Mouse (Mus musculus) hindbrain, embryonic 10.5 days (tissue): Measurements from ENCODE around the gene 9330182L06Rik. TPM values are rescaled to one million over a fixed set of nuclear protein-coding genes. Genes with fewer than 3 reads are reported as not detected.

ENCODE experiments used
- DNase-seq: peaks from one replicate; pipeline ENCODE4 v3.0.0-alpha.2; 2017; ENCODE audit warnings: low spot score
- H3K27ac ChIP-seq: fragments of 300-500 bp; sonication (generic); 2 replicates; pipeline ENCODE4 v1.5.1; 2016; ENCODE audit warnings: mild to moderate bottlenecking, moderate library complexity
- H3K27me3 ChIP-seq: fragments of 300-500 bp; sonication (generic); 2 replicates; pipeline ENCODE4 v1.6.1; 2016; ENCODE audit warnings: mild to moderate bottlenecking; ENCODE audit not compliant: poor library complexity, insufficient read depth, severe bottlenecking
- H3K36me3 ChIP-seq: fragments of 300-500 bp; sonication (generic); 2 replicates; pipeline ENCODE4 v1.6.1; 2016; ENCODE audit warnings: mild to moderate bottlenecking, moderate library complexity
- H3K4me1 ChIP-seq: fragments of 300-500 bp; sonication (generic); replicated peaks from 2 replicates; pipeline ENCODE4 v1.6.1; 2016; ENCODE audit warnings: mild to moderate bottlenecking
- H3K4me3 ChIP-seq: fragments of 300-500 bp; sonication (generic); 2 replicates; pipeline ENCODE4 v1.5.1; 2016; ENCODE audit warnings: mild to moderate bottlenecking, moderate library complexity
- H3K9me3 ChIP-seq: fragments of 300-500 bp; sonication (generic); 2 replicates; pipeline ENCODE4 v1.6.1; 2016; ENCODE audit warnings: mild to moderate bottlenecking, moderate library complexity
- WGBS: fragments of 180-500 bp; shearing (Covaris S2); methylation state at CpG from one replicate; pipeline ENCODE4 v1.1.7; 2016; 5-methylcytosine and 5-hydroxymethylcytosine counted together
- polyA plus RNA-seq: library from polyadenylated mRNA; unstranded; fragments of >200 nt; fragmentation: Nextera tagmentation; extraction: Ambion mirVana; gene quantifications from 2 replicates; pipeline ENCODE4 v1.2.1, GENCODE M21; 2016

Gene 9330182L06Rik
- polyA plus RNA-seq, 1 experiment from 2014 or later = 5.3 TPM

DNA sequence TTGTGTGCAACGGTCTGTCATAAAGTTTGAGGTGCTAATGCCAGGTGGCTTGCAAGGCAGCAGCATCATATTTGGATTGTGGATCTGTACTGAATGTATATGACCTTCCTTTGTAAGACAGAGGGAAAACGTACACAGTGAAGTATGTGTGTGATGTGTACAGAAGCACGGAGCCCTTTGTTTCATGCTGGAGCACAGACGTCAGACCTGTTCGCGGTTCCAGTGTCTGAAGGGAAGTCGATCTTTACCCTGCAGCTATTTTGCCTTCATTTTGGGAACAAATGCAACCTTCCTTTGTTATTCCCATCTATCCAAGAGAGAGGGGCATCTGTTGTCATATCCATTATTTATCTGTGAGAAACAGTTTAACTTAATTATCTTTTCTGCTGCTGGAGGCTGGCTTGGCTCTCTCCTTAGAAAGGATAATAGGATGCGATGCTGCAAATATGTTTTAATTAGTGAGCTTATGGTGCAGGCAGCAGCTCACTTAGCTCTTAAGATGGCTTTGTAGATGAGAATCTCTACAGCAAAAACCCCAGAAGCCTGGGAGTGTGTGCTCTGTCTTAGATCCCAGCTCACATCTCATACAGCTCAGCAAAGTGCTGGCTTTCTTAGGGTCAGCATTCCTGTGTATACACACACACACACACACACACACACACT lies 73.7 kb downstream of the 9330182L06Rik start:
- H3K36me3 ChIP-seq = no peaks in the 10 kb centered on the region
- no peak overlapping the region for H3K4me3 ChIP-seq
- no peak for DNase-seq
- no peaks in the 10 kb centered on the region for H3K9me3 ChIP-seq
- peak overlapping the region; percentile 62 for H3K27ac ChIP-seq
- WGBS = 78% methylated on average over 8 of the region's 8 CpGs
- no peaks in the 10 kb centered on the region for H3K27me3 ChIP-seq
- H3K4me1 ChIP-seq = peaks cover 12% of the 10 kb centered on the region

DNA sequence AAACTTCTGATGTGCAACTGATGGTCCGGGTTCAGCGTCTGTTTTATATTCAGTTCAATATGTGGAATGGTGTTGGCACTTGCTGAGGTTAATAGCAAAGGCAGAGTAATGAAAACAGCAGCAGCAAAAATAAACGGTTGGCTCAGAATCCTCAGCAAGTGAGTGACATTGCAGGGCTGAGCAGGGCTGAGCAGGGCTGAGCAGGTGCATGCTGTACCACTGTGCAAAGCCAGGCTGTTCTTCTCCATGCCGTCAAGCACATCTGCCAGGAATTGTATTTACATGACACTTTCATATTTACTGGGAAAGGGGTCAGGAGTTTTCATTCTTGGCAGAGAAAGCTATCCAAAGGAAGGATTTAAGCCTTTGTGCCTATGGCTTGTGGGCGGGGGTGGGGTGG lies 78.7 kb downstream of the 9330182L06Rik start:
- Histone ChIP-seq H3K4me3 (no peak overlapping the region), H3K27ac (no peak overlapping the region; the same call in 1 of the 2 replicates), H3K9me3 (no peaks in the 10 kb centered on the region), H3K27me3 (no peaks in the 10 kb centered on the region), H3K36me3 (no peaks in the 10 kb centered on the region), H3K4me1 (peaks cover 2% of the 10 kb centered on the region; the same call in 1 of the 2 replicates)
- 72% methylated on average over 5 of the region's 5 CpGs for WGBS
- no peak for DNase-seq

DNA sequence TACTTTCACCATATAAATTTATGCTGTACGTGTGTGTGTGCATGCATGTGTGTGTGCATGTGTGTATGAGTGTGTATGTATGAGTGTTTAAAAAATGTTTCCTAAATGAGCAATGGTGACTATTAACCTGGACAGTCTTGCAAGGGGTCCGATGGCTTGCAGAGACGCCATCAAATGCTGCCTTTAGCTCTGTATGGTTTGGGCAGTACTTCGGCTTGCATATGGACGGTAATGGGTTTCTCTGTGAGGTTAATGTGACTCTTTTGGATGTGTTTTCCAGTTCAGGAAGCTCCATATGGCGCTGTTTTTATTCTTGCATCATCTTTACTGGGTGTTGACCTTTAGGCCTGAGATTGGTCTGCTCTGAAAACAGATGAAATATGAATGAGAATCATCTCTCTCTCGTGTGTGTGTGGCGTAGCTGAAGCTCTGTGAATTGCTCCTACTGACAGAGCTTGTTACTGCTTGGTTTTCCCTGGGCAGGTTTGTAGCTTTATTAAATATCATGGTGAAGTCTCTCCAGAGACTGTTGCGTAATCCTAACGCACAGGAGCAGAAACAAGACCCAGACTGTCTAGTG lies 79.2 kb downstream of the 9330182L06Rik start:
- no peaks in the 10 kb centered on the region for H3K27me3 ChIP-seq
- H3K36me3 ChIP-seq = no peaks in the 10 kb centered on the region
- H3K4me3 ChIP-seq = no peak overlapping the region
- WGBS = 82% methylated on average over 10 of the region's 10 CpGs
- DNase-seq = no peak
- H3K27ac ChIP-seq = no peak overlapping the region; the same call in 1 of the 2 replicates
- no peaks in the 10 kb centered on the region for H3K9me3 ChIP-seq
- no peaks in the 10 kb centered on the region for H3K4me1 ChIP-seq

DNA sequence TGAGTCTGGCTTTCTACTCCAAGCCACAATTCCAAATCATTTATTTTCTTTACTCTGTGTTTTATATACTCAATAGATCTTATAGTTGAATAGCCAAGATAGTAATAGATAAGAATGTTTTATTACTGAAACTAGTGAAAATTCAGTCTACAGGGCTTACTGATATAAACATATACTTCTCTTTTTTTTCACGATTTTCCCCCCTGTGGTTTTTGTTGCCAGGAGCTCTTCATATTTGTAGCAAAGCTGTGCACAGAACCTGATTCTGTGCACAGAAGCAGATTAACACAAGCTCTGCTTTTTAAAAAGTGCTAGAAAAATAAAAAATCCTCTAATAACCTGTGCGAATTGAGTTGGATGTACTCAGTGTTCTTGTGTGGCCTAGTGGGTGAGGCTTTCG lies 79.7 kb downstream of the 9330182L06Rik start:
- Histone ChIP-seq H3K9me3 (no peaks in the 10 kb centered on the region), H3K36me3 (no peaks in the 10 kb centered on the region), H3K4me3 (no peak overlapping the region), H3K27ac (no peak overlapping the region), H3K4me1 (no peaks in the 10 kb centered on the region), H3K27me3 (no peaks in the 10 kb centered on the region)
- no peak for DNase-seq
- 94% methylated on average over 3 of the region's 3 CpGs for WGBS

DNA sequence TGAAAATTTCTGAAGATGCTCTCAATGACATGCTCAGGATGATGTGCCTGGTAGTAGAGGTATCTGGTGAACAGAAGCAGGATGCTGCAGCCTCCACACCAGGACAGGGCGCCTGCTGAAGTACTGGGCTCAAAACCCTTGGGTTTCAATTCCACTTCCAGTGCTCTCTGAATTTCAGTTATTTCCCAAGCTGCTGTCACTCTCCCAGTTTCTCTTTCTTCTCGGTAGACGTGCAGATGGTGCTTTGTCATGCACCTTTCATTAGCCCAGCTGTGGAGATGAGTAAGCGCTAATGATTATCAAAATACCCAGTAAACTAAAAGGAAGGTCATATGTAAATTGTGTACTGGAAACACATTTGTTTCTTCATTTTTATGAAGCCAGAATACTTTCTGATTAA lies 80.6 kb downstream of the 9330182L06Rik start:
- no peak overlapping the region for H3K4me3 ChIP-seq
- H3K9me3 ChIP-seq = no peaks in the 10 kb centered on the region
- 78% methylated on average over 4 of the region's 4 CpGs for WGBS
- DNase-seq = no peak
- no peaks in the 10 kb centered on the region for H3K4me1 ChIP-seq
- no peak overlapping the region for H3K27ac ChIP-seq
- no peaks in the 10 kb centered on the region for H3K27me3 ChIP-seq
- no peaks in the 10 kb centered on the region for H3K36me3 ChIP-seq

DNA sequence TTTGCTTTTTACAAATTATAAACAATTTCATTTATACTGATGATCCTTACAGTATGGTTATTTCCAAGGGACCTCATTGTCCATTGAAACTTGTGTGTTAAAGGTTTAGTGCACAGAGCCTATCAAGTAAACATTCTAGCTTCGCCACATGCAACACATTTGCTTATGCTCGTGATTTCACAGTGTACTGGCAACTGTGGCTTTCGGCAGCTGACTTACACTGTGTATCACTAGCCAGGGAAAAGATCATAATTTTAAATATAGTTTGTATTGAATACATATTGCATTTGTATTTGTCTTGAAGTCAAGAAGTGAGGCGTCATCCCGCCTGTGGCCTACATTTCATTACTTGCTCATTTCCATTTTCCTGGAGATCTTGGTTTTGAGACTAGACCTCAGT lies 86.2 kb downstream of the 9330182L06Rik start:
- H3K27me3 ChIP-seq = no peaks in the 10 kb centered on the region
- WGBS = 88% methylated on average over 5 of the region's 5 CpGs
- H3K4me3 ChIP-seq = no peak overlapping the region
- no peaks in the 10 kb centered on the region for H3K4me1 ChIP-seq
- H3K27ac ChIP-seq = no peak overlapping the region
- no peaks in the 10 kb centered on the region for H3K36me3 ChIP-seq
- DNase-seq = no peak
- no peaks in the 10 kb centered on the region for H3K9me3 ChIP-seq

DNA sequence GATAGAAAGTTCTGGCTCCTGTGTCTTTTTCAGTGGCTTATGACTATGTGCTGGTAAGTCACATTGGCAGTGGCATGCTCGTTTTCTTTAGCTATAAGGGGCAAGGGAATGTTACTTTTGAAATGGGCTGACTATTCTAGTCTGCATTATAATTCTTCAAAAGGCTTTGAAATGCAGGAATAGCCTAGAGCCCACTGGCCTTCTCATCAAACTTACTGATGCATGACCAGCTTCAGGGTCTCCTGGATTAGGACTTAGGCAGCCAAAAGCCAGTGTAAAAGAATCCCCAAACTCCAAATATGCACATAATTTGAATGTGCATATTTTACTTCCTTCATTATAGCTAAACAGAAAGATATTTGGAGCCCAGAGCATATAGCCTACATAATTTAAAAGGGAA lies 86.7 kb downstream of the 9330182L06Rik start:
- Histone ChIP-seq H3K4me3 (no peak overlapping the region), H3K9me3 (no peaks in the 10 kb centered on the region), H3K27me3 (no peaks in the 10 kb centered on the region), H3K4me1 (no peaks in the 10 kb centered on the region), H3K36me3 (no peaks in the 10 kb centered on the region), H3K27ac (no peak overlapping the region)
- 36% methylated on average over 1 of the region's 1 CpGs for WGBS
- DNase-seq = no peak

DNA sequence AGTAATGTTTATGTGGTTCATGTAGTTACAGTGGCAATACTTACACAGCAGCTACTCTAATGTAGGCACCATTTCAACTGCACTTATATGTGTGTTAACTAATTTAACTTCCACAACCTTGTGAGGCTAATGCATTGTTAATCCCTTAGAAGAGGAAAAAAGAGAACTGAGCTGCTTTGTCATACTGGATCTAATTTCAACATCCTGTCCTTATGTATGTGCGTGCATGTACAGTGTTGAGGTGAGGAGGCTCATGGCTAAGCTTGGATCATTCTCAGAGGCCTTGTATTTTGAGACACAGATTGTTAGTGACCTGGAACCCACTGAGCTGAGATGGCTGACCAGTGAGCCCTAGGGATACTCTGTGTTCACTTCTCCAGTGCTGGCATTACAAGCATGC lies 88.3 kb downstream of the 9330182L06Rik start:
- no peak for DNase-seq
- Histone ChIP-seq H3K4me1 (no peaks in the 10 kb centered on the region), H3K4me3 (no peak overlapping the region), H3K27ac (no peak overlapping the region), H3K27me3 (no peaks in the 10 kb centered on the region), H3K36me3 (no peaks in the 10 kb centered on the region), H3K9me3 (no peaks in the 10 kb centered on the region)
- 90% methylated on average over 1 of the region's 1 CpGs for WGBS

DNA sequence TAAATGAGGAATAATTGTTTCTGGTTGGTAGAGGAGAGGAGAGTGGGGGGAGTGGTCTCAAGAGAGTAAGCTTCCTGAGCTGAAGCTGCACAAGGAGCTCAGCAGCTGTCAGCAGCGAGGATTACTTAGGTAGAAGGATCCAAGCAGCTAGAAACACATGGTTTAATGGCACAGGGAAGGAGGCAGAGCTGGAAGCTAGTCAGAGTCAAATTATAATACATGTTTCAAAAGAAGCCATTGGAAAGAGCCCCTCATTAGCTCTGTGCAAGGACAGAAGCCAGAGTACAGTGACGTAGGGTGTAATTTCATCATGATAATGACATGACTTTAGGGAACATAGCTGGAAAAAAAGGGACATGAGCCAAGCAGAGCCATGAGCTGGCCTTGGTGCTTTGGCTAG lies 92.2 kb downstream of the 9330182L06Rik start:
- H3K4me1 ChIP-seq = no peaks in the 10 kb centered on the region
- no peaks in the 10 kb centered on the region for H3K36me3 ChIP-seq
- DNase-seq = no peak
- WGBS = 62% methylated on average over 2 of the region's 2 CpGs
- no peaks in the 10 kb centered on the region for H3K9me3 ChIP-seq
- H3K4me3 ChIP-seq = no peak overlapping the region
- no peaks in the 10 kb centered on the region for H3K27me3 ChIP-seq
- no peak overlapping the region for H3K27ac ChIP-seq

DNA sequence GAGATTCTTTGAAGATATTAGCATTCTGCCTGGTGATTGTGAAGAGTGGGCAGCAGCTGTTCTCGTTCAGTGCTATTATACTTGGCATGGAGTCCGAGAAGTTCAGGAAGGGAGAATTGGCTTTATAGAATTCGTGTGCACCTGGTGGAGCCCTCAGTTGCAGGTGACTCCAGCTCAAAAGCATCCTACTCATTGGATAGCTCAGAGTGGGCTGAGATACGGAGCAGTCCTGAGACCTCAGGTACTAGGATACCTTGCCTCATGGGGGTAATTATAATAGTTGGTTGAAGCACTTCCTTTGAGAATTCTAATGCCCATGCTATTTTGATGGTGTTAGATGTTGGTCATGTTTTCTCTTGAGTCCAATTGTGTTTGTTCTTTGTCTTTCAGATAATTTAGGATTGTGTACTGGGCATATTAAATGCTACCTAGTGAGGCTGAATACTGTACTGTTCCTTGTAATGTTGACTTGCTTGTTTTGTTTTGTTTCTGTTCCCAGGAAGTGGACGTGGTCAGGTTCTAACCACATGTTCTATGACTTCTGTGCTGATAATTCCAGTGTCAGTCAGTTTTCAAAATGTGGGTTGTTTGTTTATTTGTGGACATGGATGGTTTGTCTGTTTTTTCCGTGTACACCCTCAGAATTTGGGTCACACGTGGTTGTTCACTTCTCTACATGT lies 96.2 kb downstream of the 9330182L06Rik start:
- DNase-seq = no peak
- WGBS = 87% methylated on average over 7 of the region's 7 CpGs

DNA sequence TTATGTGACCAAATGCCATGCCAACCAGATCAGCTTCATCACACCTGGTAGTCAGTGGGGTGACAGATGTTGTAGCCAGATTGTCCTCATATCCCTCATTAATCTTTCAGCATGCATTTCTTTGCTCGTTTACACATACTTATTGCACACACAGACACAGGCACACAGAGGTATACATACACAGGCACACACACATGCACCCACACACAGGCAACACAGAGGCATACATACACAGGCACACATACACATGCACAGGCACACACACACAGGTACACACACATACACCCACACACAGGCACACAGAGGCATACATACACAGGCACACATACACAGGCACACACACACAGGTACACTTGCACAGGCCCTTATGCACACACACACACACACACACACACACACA lies 99.0 kb downstream of the 9330182L06Rik start:
- Histone ChIP-seq H3K36me3 (no peaks in the 10 kb centered on the region), H3K27ac (no peak overlapping the region), H3K4me3 (no peak overlapping the region), H3K27me3 (no peaks in the 10 kb centered on the region), H3K4me1 (no peaks in the 10 kb centered on the region), H3K9me3 (no peaks in the 10 kb centered on the region)
- 69% methylated on average over 1 of the region's 1 CpGs for WGBS
- DNase-seq = no peak

More for the DNA sequence above, 96.2 kb downstream of the 9330182L06Rik start:
- no peaks in the 10 kb centered on the region for H3K4me1 ChIP-seq
- no peak overlapping the region for H3K4me3 ChIP-seq
- H3K27me3 ChIP-seq = no peaks in the 10 kb centered on the region
- H3K27ac ChIP-seq = no peak overlapping the region
- no peaks in the 10 kb centered on the region for H3K9me3 ChIP-seq
- no peaks in the 10 kb centered on the region for H3K36me3 ChIP-seq

DNA sequence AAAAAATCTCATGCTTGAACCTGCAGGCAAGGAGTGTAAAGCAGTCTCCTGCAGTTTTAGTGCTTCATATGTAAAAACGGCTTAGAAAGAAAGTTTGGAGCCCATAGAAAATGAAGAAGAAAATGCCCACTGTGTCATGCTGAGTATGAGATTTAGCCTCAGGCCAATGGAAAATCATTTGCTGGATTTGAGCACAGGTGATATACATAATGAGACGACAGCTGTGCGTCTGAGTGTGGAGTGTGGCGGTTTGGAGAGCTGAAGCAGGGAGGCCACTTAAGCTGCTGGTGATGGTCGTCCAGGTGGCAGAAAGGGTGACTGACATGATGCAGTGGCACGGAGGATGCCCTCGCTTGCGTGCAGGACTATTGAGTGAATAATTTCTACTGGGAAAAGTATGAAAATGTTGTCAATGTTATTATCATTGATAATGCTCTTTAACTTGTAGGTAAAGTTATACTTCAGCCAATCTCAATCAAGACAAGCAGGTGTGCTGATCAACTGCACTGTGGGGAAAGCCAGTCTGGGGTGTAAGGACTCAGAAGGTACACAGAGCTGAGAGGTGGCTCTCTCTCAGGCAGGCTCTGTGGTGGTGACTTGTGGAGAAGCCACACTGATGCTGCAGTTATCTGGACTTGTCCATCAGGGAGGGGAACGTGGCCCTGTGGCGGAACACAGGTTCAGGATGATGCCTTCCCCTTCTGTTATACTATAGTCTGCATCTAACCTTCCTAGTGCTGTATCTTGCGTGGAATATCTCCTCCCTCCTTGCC lies 102.2 kb downstream of the 9330182L06Rik start:
- Histone ChIP-seq H3K27ac (no peak overlapping the region), H3K36me3 (no peaks in the 10 kb centered on the region), H3K9me3 (no peaks in the 10 kb centered on the region), H3K4me1 (no peaks in the 10 kb centered on the region), H3K4me3 (no peak overlapping the region), H3K27me3 (no peaks in the 10 kb centered on the region)
- DNase-seq = no peak
- 68% methylated on average over 11 of the region's 11 CpGs for WGBS

DNA sequence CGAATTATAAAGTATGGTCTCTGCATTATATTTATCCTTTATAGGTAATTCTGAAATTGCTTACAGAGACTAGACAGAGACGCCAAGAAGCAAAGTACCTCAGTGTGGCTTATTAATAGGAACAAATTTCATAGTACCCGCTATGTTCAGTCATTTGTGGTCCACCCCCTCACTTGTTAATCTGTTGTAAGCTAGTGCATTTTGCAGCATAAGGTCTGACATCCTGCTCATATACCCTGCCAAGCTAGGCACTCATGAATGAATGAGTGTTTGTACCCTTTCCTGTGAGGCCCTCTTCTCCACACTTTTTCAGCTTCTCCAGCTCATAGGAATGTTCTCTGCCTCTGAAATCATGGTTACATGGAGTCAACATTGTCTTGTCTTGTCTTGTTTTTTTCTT lies 105.2 kb downstream of the 9330182L06Rik start:
- Histone ChIP-seq H3K9me3 (no peaks in the 10 kb centered on the region), H3K27ac (no peak overlapping the region), H3K36me3 (no peaks in the 10 kb centered on the region), H3K4me1 (no peaks in the 10 kb centered on the region), H3K4me3 (no peak overlapping the region), H3K27me3 (no peaks in the 10 kb centered on the region)
- WGBS = 91% methylated on average over 3 of the region's 3 CpGs
- no peak for DNase-seq
